12 mouse cellular contexts compared by ENCODE assay signal in the genomic region with DNA sequence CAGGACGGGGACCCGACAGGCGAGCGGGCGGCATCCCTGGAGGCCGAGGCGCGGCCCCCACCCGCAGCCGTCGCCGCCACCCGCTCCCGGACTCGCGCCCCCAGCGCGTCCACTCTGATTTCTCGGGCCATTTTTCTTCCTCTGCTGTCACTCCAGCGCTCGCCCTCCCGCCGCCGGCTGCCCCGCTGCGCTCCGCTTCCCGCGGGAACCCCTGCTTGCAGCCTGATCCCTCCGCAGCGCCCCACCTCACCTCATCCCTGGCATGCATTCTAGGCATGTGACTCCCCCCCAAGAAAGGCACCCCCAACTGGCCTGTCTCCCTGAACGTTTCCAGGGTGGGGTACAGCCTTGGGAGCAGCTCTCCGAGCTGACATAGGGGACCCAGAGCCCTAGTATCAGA. TPM values are rescaled to one million over a fixed set of nuclear protein-coding genes. Genes with fewer than 3 reads are reported as not detected.
DNase-seq lines count a peak whose midpoint lies in the region; ATAC-seq and TF ChIP-seq lines count a peak whose summit lies in the region.
"Had no signal": no experiment of that assay in that cellular context is flagged by ENCODE, and none has a peak within 500 bp of the region (broad histone marks: within the 10 kb centered on the region; RNA-seq: fewer than 3 reads in every experiment).

No protein-coding gene starts in this region.

- H3K27me3 ChIP-seq in lung, embryonic 15.5 days = peaks cover 72% of the 10 kb centered on the region
- H3K27me3 ChIP-seq in forebrain, embryonic 13.5 days = peaks cover 73% of the 10 kb centered on the region
- peaks cover 73% of the 10 kb centered on the region for H3K27me3 ChIP-seq in limb, embryonic 12.5 days
- peaks cover 39% of the 10 kb centered on the region for H3K27me3 ChIP-seq in small intestine, adult 2 months (ENCODE audit: control insufficient read depth, insufficient read depth, low read length)

- H3K9ac ChIP-seq in lung, embryonic 15.5 days = no peak overlapping the region
- H3K9ac ChIP-seq in forebrain, embryonic 13.5 days = peak overlapping the region; percentile 41
- peak overlapping the region; percentile 55 for H3K9ac ChIP-seq in limb, embryonic 12.5 days (replicated peaks)

- H3K36me3 ChIP-seq in lung, embryonic 15.5 days = no peaks in the 10 kb centered on the region
- no peaks in the 10 kb centered on the region for H3K36me3 ChIP-seq in forebrain, embryonic 13.5 days (ENCODE audit: poor library complexity, severe bottlenecking)
- no peaks in the 10 kb centered on the region for H3K36me3 ChIP-seq in limb, embryonic 12.5 days
- H3K36me3 ChIP-seq in small intestine, adult 2 months (ENCODE audit: control insufficient read depth, insufficient read depth, low read length) = no peaks in the 10 kb centered on the region

- DNase-seq in lung, postnatal 25 days (ENCODE audit: low spot score) = no peak
- DNase-seq in urinary bladder, postnatal 10 days (ENCODE audit: low spot score) = no peak
- no peak for DNase-seq in left cerebral cortex, adult 9 months (ENCODE audit: low spot score in 2 of 2)
- DNase-seq: cerebellum, adult 8-10 months; lung, postnatal 14 days; right cerebral cortex, postnatal 14 days had no signal

- no peak for TF ChIP-seq CTCF in small intestine, adult 2 months (IDR thresholded peaks at IDR 0.05; ENCODE audit: extremely low read depth, insufficient read length, insufficient replicate concordance, low read depth, low read length)

- peaks cover 10% of the 10 kb centered on the region for H3K4me1 ChIP-seq in lung, embryonic 15.5 days
- peaks cover 31% of the 10 kb centered on the region for H3K4me1 ChIP-seq in forebrain, embryonic 13.5 days
- H3K4me1 ChIP-seq in limb, embryonic 12.5 days (replicated peaks) = peaks cover 15% of the 10 kb centered on the region
- peaks cover 6% of the 10 kb centered on the region for H3K4me1 ChIP-seq in small intestine, adult 2 months (ENCODE audit: control insufficient read depth, insufficient read depth, insufficient read length, low read length)

- no peak for TF ChIP-seq POLR2A in small intestine, adult 2 months (IDR thresholded peaks at IDR 0.05; ENCODE audit: low read depth, low read length)

- H3K4me2 ChIP-seq in lung, embryonic 15.5 days = peak overlapping the region; percentile 64
- peak overlapping the region; percentile 64 for H3K4me2 ChIP-seq in forebrain, embryonic 13.5 days
- peak overlapping the region; percentile 74 for H3K4me2 ChIP-seq in limb, embryonic 12.5 days

- no peaks in the 10 kb centered on the region for H3K9me3 ChIP-seq in lung, embryonic 15.5 days
- H3K9me3 ChIP-seq in forebrain, embryonic 13.5 days (replicated peaks) = no peaks in the 10 kb centered on the region
- 0 out of 2 replicates have a peak, but pooled peaks cover 4% of the 10 kb centered on the region for H3K9me3 ChIP-seq in limb, embryonic 12.5 days

- 3% methylated on average over 26 of the region's 33 CpGs for WGBS in lung, embryonic 15.5 days
- 4% methylated on average over 29 of the region's 33 CpGs for WGBS in forebrain, embryonic 13.5 days
- WGBS in limb, embryonic 12.5 days = 2% methylated on average over 32 of the region's 33 CpGs
- 14% methylated on average over 30 of the region's 33 CpGs for WGBS in small intestine, adult 2 months

- ATAC-seq in lung, embryonic 15.5 days (ENCODE audit: borderline replicate concordance, extremely low read depth, low FRiP score, low TSS enrichment) = no peak
- ATAC-seq in forebrain, embryonic 13.5 days = no peak
- ATAC-seq in limb, embryonic 12.5 days (ENCODE audit: insufficient number of reproducible peaks, insufficient read depth, low FRiP score, low TSS enrichment, low read depth) = no peak
- ATAC-seq in erythroblast, adult 5-6 weeks (replicated peaks; ENCODE audit: low FRiP score, poor library complexity, severe bottlenecking) = no peak

- peak overlapping the region; percentile 39 for H3K4me3 ChIP-seq in lung, embryonic 15.5 days
- peak overlapping the region; percentile 39 for H3K4me3 ChIP-seq in forebrain, embryonic 13.5 days
- peak overlapping the region; percentile 45 for H3K4me3 ChIP-seq in limb, embryonic 12.5 days (replicated peaks)
- peak overlapping the region; percentile 56 for H3K4me3 ChIP-seq in small intestine, adult 2 months (ENCODE audit: low read depth, low read length)

- H3K27ac ChIP-seq in lung, embryonic 15.5 days = no peak overlapping the region
- no peak overlapping the region for H3K27ac ChIP-seq in forebrain, embryonic 13.5 days
- H3K27ac ChIP-seq in limb, embryonic 12.5 days = no peak overlapping the region
- no peak overlapping the region for H3K27ac ChIP-seq in small intestine, adult 2 months (ENCODE audit: insufficient read depth, low read depth, low read length)

RNA-seq across cellular contexts. Expression of gene Gm4881, which starts 10.9 kb away (rescaled TPM):
- not detected in 2 replicates for polyA plus RNA-seq in lung, embryonic 15.5 days (2015; fragmentation: Nextera tagmentation; extraction: Ambion mirVana)
- polyA plus RNA-seq in forebrain, embryonic 13.5 days (2015; fragmentation: Nextera tagmentation; extraction: Ambion mirVana) = 0.43 and 1.0 TPM in 2 replicates
- polyA plus RNA-seq in limb, embryonic 12.5 days (2016; fragmentation: Nextera tagmentation; extraction: Ambion mirVana) = not detected in 2 replicates
- polyA plus RNA-seq in small intestine, adult 2 months (2012; rRNA removed) = not detected in 2 replicates
- total RNA-seq in erythroblast, adult 5-6 weeks (2015; ENCODE audit: low replicate concordance) = not detected in 2 replicates
- not detected in 2 replicates for total RNA-seq in erythroblast, adult 5-6 weeks (2017; ENCODE audit: low replicate concordance)
- total RNA-seq: hematopoietic stem cell, adult 5-6 weeks had no signal

RNA-seq across cellular contexts. Expression of gene Rabac1, which starts 17.3 kb away (rescaled TPM):
- 154 and 156 TPM in 2 replicates for polyA plus RNA-seq in lung, embryonic 15.5 days (2015; fragmentation: Nextera tagmentation; extraction: Ambion mirVana)
- 128 and 138 TPM in 2 replicates for polyA plus RNA-seq in forebrain, embryonic 13.5 days (2015; fragmentation: Nextera tagmentation; extraction: Ambion mirVana)
- 88.0 and 91.1 TPM in 2 replicates for polyA plus RNA-seq in limb, embryonic 12.5 days (2016; fragmentation: Nextera tagmentation; extraction: Ambion mirVana)
- 262 and 282 TPM in 2 replicates for polyA plus RNA-seq in small intestine, adult 2 months (2012; rRNA removed)
- total RNA-seq in erythroblast, adult 5-6 weeks (2015; ENCODE audit: low replicate concordance) = 11.7 and 35.0 TPM in 2 replicates
- 11.0 and 11.3 TPM in 2 replicates for total RNA-seq in erythroblast, adult 5-6 weeks (2017; ENCODE audit: low replicate concordance)

RNA-seq across cellular contexts. Expression of gene Atp1a3, which starts 50.5 kb away (rescaled TPM):
- 0.84 and 1.3 TPM in 2 replicates for polyA plus RNA-seq in lung, embryonic 15.5 days (2015; fragmentation: Nextera tagmentation; extraction: Ambion mirVana)
- 95.0 and 107 TPM in 2 replicates for polyA plus RNA-seq in forebrain, embryonic 13.5 days (2015; fragmentation: Nextera tagmentation; extraction: Ambion mirVana)
- polyA plus RNA-seq in limb, embryonic 12.5 days (2016; fragmentation: Nextera tagmentation; extraction: Ambion mirVana) = 0.38 and 0.59 TPM in 2 replicates
- polyA plus RNA-seq in small intestine, adult 2 months (2012; rRNA removed) = 2.9 and 3.1 TPM in 2 replicates
- total RNA-seq in erythroblast, adult 5-6 weeks (2015; ENCODE audit: low replicate concordance) = 11.5 and 14.6 TPM in 2 replicates
- total RNA-seq in erythroblast, adult 5-6 weeks (2017; ENCODE audit: low replicate concordance) = 3.8 and 4.9 TPM in 2 replicates

RNA-seq across cellular contexts. Expression of gene Arhgef1, which starts 52.5 kb away (rescaled TPM):
- polyA plus RNA-seq in lung, embryonic 15.5 days (2015; fragmentation: Nextera tagmentation; extraction: Ambion mirVana) = 115 and 128 TPM in 2 replicates
- polyA plus RNA-seq in forebrain, embryonic 13.5 days (2015; fragmentation: Nextera tagmentation; extraction: Ambion mirVana) = 54.2 and 54.9 TPM in 2 replicates
- polyA plus RNA-seq in limb, embryonic 12.5 days (2016; fragmentation: Nextera tagmentation; extraction: Ambion mirVana) = 119 and 126 TPM in 2 replicates
- polyA plus RNA-seq in small intestine, adult 2 months (2012; rRNA removed) = 106 and 209 TPM in 2 replicates
- 39.7 and 42.3 TPM in 2 replicates for total RNA-seq in erythroblast, adult 5-6 weeks (2015; ENCODE audit: low replicate concordance)
- total RNA-seq in erythroblast, adult 5-6 weeks (2017; ENCODE audit: low replicate concordance) = 25.0 and 31.2 TPM in 2 replicates

RNA-seq across cellular contexts. Expression of gene Cd79a, which starts 58.0 kb away (rescaled TPM):
- 0.25 and 0.52 TPM in 2 replicates for polyA plus RNA-seq in lung, embryonic 15.5 days (2015; fragmentation: Nextera tagmentation; extraction: Ambion mirVana)
- 0.18 TPM in 1 of 2 replicates, not detected in the other for polyA plus RNA-seq in forebrain, embryonic 13.5 days (2015; fragmentation: Nextera tagmentation; extraction: Ambion mirVana)
- polyA plus RNA-seq in limb, embryonic 12.5 days (2016; fragmentation: Nextera tagmentation; extraction: Ambion mirVana) = 0.51 and 0.86 TPM in 2 replicates
- 23.2 and 54.3 TPM in 2 replicates for polyA plus RNA-seq in small intestine, adult 2 months (2012; rRNA removed)
- 0.84 and 0.96 TPM in 2 replicates for total RNA-seq in erythroblast, adult 5-6 weeks (2015; ENCODE audit: low replicate concordance)
- 0.43 TPM in 1 of 2 replicates, not detected in the other for total RNA-seq in erythroblast, adult 5-6 weeks (2017; ENCODE audit: low replicate concordance)
- total RNA-seq: hematopoietic stem cell, adult 5-6 weeks had no signal

Comparison
In these comparisons a context has a peak if more than half of its experiments do, and no peak if none do; other contexts are left out.
1. RNA of gene Atp1a3, which starts 50.5 kb away (polyA plus RNA-seq): 95.0 to 107 TPM in forebrain, embryonic 13.5 days; 2.9 to 3.1 TPM in small intestine, adult 2 months, 0.84 to 1.3 TPM in lung, embryonic 15.5 days and 0.38 to 0.59 TPM in limb, embryonic 12.5 days; every median in the first group is over 10 times any median in the second.
2. Peak in every context shown above with its lines, with median percentiles within 50 percentile points of each other: H3K4me2 ChIP-seq and H3K4me3 ChIP-seq.